Mouse (Mus musculus): Measurements from ENCODE around the gene Rsg1. TPM values are rescaled to one million over a fixed set of nuclear protein-coding genes. Genes with fewer than 3 reads are reported as not detected.

Rsg1 gene
- total RNA-seq, 2 experiments from 2014 or later, result 2.7 to 4.0 TPM

DNA sequence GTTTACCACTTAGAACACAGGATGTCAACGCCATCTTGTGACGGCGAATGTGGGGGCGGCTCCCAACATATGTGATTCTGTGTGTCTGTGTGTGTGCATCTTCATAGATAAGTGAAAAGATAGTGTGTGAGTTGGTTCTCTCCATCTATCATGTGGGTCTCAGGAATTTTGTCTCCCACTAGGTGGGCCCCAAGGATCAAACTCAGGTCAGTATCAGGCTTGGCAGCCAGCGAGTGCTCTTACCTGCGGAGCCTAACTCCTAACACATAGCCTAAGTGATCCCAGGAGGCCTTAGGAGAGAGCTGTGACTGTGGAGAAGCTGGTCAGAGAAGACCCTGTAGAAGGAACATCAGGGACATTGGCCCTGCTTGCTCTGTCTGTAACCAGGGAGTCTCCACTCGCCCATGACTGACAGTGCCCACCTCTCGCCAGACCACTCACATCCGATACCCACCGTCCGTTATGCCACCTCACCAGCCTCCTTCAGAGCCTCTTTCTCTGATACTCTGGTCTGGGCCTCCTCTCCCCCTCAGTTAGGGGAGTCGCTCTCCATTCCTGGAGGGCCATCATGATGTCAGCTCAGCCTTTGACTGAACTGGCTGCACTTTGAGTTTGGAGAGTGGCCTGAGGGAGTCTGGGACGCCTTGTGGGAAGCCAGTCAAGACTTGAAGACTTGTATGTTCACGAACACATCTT is 3.1 kb upstream of the Rsg1 start:
- DNase-seq (ENCODE audit: extremely low spot score in 1 of 2, low spot score in 1 of 2), result no peak

DNA sequence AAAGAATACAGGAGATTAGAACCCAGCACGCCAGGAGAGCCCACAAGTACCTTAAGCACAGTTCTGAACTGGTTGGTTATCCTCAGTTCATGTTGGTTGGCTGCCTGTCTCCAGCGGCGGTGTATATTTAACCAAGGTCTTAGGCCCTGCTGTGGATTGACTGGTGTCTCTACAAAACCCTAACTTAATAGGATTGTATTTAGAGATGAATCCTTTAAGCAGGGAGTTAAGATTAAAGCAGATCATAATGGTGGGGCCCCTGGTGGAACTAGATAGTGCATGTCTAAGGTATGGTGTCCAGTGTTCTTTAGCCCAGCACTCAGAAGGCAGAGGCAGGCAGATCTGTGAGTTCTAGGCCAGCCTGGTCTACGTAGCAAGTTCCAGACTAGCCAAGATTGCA is 2.1 kb upstream of the Rsg1 start:
- DNase-seq (ENCODE audit: extremely low spot score in 1 of 2, low spot score in 1 of 2), result no peak

DNA sequence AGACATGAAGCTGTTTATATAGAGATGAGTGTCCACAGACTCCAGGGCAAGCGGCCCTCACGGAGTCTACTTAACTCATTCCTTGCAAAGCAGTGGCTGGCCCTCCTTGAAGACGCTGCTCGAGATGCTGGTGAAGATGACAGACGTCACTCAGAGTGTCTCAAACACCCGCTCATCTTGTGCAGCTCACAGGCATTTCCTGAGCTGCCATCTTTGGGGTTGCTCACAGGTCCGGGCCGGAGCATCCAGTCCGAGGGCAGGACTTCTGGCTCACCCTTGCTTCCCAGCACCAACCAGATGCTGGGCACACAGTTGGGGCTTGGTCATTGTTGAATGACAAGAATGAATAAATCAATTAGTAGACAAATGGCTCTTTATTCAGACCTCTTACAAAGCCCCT is 864 bp upstream of the Rsg1 start:
- no peak for DNase-seq (ENCODE audit: extremely low spot score in 1 of 2, low spot score in 1 of 2)

DNA sequence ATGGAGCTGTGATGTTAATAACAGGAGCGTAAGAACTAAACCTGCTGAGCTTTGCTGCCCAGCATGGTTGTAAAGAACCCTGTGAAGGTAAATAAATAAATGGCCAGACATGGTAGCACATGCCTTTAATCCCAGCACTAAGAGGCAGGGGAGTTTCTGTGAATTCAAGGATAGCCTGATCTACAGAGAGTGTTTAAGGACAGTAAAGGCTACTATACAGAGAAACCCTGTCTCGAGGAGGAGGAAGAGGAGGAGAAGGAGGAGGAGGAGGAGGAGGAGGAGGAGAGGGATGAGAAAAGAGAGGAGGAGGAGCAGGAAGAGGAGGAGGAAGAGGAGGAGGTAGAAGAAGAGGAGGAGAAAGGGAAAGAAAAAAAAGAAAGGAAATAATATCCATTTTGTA is 414 bp upstream of the Rsg1 start:
- no peak for DNase-seq (ENCODE audit: extremely low spot score in 1 of 2, low spot score in 1 of 2)

DNA sequence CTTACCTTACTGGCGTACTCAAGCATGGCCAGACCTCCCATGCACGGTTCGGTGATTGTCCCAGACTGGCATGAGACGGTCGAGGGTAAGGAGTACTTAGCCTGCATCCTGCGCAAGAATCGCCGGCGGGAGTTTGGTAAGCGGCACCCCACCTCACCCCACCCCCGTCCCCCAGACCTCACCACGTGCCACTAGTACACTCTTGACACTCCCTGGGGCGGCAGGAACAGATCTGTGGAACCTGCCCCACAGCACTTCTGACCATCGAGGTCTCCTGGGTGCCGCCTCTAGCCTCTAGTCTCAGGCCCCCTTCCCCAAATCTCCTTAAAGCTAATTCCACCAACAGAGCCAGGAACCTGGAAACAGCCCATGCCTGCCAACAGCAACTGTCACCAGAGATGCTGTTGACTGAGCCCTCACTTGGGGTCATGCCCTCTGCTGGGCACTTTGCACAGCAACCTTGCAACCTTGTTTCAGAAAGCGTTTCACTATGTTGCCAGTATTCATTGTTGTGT is 638 bp downstream of the Rsg1 start:
- DNase-seq (ENCODE audit: extremely low spot score in 1 of 2, low spot score in 1 of 2), result no peak

DNA sequence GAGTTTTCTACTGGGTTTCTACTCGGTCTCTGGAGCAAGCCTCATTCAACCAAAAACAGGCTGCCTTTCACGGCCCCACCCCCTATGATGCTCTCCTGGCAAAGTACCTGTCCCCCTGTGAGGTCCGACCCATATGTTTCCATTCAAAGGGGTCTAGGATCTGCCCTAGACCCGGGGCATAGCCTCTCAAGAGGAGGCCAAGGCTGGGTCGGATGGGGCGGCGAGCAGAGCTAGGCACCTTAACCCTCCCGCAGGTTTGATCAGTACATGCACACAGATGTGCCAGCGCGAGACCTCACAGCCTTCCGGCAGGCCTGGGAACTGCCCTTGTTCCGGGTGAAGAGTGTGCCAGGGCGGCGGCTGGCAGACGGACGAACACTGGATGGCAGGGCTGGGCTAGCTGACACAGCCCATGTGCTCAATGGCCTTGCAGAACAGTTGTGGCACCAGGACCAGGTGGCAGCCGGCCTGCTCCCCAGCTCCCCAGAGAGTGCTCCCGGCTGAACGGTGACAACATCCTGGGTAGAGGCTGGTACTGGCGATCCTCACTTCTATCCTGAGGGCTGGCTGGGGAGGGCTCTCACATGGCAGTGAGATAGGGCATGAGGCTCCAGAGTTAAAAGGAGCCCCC is 5.9 kb downstream of the Rsg1 start:
- no peak for DNase-seq (ENCODE audit: extremely low spot score in 1 of 2, low spot score in 1 of 2)

DNA sequence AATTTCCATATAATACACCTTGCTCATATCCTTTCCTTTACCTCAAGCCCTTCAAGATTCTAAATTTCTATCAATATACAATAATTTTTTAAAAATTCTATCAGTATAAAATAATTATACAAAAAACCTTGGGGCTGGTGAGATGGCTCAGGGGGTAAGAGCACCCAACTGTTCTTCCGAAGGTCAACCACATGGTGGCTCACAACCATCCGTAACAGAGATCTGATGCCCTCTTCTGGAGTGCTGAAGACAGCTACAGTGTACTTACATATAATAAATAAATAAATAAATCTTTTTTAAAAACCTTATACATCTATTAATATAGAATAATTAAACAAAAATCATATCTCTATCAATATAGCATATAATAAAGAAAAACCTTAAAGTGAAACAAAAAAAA is 8.1 kb downstream of the Rsg1 start:
- no peak for DNase-seq (ENCODE audit: extremely low spot score in 1 of 2, low spot score in 1 of 2)

DNA sequence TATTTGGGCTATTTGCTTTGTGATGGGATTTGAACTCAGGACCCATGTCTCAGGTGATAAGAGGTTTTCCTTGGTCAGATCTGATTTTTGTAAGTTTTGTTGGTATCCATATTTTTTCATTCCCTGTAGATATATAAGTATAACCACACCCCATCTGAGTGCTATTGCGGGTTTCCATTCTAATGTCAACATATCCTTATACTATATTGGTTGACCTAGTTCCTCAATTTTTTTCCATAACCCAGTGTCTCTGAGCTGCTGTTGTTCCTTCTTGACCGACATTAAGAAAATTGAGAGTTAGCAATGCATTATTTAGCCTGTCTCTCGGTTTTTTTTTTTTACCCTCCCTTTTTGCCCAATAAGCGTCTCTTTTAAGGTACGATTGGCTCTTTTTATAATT is 9.0 kb downstream of the Rsg1 start:
- DNase-seq (ENCODE audit: extremely low spot score in 1 of 2, low spot score in 1 of 2), result no peak

DNA sequence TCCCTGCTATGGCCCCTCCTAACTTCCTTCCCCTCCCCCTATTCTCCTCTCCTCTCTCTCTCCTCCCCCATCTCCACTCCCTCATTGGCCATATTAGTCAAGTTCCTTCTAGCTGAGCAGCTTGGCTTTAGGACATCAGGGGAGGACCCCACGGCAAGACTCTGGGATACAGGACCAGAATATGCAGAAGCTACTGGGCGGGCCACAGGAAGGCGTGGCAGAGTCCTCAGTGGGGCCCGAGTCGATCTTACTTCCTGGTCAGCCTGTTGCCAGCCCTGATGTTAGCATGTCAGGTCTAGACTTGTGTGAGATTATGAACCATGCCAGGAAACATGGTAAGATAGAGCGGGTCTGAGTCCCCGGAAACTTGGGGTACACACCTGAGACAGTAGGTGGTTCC is 14.9 kb downstream of the Rsg1 start:
- no peak for DNase-seq (ENCODE audit: extremely low spot score in 1 of 2, low spot score in 1 of 2)

DNA sequence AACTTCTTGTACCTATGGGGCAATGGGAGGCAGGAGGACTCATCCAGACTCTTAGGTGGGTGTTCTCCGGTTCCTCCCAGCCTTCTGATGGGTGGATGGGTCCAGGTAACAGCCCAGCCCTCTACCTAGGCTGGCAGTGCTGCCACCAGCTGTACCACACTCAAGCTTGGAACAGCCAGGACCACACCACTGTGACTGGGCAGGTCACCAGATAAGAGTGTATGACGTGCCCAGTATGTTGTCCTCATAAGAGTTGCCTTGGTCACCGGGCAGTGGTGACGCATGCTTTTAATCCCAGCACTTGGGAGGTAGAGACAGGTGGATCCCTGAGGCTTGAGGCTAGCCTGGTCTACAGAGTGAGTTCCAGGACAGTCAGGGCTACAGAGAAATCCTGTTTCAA is 19.4 kb downstream of the Rsg1 start:
- no peak for DNase-seq (ENCODE audit: extremely low spot score in 1 of 2, low spot score in 1 of 2)

DNA sequence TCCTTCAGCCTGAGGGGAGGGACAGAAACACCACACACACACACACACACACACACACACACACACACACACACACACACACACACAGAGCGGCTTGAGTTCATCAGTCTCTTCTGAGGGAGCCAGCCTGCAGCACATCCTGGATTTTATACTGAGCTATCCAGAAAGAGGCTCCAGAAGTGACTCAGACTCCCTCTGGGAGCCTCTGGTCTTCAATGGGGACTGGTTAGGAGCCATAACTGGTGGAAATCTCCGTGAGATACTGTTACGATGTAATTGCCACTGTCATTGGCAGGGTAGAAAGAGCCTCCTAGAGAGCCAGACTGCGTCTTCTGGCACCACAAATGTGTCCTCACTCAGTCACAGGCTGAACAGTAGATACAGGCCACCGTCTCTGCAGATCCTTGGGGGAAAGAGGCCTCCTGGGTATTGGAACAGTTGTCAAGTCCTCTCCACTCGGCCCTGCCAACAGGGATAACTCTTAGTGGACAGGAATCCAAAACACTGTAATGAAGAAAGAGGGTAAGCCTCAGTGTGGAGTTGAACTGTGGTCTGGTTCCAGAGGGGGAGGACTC is 21.9 kb downstream of the Rsg1 start:
- DNase-seq (ENCODE audit: extremely low spot score in 1 of 2, low spot score in 1 of 2), result no peak

DNA sequence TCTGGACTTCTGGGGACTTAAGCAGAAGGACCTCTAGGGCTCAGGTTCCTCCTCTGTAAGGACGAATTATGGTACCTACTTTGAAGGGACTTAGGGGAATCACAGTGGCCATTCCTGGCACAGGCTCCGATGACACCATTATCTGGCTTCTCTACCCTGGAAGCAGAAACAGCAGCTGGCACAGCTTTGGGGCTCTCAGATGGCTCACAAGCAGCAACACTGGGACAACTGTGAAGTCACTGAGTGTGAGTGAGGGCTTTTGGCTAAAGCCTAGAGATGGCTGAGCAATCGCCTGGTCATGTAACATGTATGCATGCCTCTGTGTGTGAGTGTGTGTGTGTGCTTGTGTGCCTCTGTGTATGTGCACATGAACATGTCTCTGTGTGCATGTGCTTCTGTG is 23.1 kb downstream of the Rsg1 start:
- DNase-seq (ENCODE audit: extremely low spot score in 1 of 2, low spot score in 1 of 2), result no peak

DNA sequence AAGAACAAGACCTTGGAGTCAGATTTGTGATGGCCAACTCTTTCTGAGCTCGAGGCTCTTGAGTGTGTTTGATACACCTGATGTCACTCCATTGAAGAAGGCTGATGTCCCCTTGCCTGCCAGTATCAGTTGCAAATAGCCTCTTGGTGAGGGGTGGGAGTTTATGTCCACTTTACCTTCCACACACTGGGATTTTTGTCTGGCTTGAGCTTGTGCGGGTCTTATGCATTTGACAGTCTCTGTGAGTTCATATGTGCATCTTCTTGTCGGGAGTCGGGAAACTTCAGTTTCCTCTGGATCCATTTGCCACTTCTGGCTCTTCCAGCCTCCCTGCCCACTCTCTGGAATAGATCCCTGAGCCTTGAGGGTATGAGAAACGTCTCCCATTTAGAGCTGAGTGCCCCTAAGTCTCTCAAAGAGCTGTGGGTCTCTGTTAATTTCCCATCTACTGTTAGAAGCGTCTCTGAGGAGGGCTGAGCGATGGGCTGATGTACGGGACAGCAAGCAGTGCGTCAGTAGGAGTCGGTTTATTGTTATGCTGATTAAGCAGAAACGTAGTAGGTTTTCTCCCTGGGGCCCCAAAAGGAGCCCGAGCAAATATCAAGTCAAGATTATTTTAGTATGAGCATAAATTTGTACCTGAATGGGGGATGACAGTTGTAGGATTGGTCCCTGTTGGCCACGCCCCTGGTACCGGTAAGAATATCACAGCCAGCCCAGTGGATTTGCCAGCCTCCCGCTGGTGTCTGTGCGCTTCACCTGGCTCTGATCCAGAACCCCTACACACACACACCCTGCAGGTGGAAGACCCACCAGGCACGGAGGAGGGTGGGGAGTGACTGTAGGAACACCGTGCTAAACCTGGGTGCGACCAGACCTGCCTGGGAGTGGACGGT is 25.0 kb downstream of the Rsg1 start:
- no peak for DNase-seq (ENCODE audit: extremely low spot score in 1 of 2, low spot score in 1 of 2)

DNA sequence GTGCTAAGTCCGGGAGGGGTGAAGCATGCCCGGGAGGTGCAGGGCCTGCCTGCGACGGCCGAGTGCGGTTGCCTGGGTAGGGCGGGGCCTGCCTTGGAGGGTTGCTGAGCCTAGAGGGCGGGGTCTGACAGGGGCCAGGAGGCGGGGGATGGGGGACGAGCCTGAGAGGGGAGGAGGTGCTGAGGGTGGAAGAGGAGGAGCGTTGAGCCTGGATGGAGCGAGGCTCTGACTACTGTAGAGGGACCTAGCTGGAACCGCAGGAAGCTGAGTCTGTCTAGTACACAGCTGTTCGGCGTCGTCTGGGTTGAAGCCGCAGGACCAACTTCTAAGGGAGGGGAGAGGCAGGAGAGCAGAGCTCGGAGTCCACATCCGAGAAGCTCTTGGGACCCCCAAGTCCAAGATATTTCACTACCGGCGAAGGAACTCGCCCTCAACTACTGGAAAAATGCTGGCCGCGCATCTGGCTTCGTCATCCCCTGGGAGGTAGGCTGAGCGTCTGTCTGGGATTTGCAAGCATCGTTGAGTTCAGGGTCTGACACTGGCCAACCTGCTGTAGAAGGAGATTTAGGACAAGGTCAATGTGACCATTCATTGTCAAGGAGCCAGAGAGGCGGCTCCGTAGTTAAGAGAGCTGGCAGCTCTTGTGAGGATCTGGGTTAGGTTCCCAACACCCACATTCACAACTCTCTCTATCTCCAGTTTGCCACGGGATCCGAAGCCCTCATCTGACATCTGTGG is 25.8 kb downstream of the Rsg1 start, which contains the start of gene Arhgef19:
Gene Arhgef19, plus strand, starts transcription at position 112 of the 738 bp plus-strand sequence.
- DNase-seq (ENCODE audit: extremely low spot score in 1 of 2, low spot score in 1 of 2), result peak in 1 of 2 experiments; percentile 30

DNA sequence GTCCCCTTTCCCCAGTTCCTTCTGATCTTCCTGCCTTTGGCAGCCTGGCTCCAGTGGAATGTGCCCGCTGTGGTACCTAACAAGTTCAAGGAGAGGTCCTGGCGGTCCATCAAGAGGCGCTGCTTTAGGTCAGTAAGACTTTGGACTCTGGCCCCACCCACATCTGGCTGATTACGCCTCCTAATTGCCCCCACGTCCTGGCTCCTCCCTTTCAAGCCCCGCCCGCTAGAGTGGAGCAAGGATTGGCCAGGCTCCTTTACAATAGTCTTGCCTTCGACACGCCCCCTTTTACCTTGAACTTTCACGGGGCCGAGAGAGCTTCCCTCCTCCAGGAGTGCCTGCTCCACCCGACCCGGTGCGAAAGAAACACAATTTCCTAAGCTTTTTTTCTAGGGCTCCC is 26.9 kb downstream of the Rsg1 start:
- no peak for DNase-seq (ENCODE audit: extremely low spot score in 1 of 2, low spot score in 1 of 2)

DNA sequence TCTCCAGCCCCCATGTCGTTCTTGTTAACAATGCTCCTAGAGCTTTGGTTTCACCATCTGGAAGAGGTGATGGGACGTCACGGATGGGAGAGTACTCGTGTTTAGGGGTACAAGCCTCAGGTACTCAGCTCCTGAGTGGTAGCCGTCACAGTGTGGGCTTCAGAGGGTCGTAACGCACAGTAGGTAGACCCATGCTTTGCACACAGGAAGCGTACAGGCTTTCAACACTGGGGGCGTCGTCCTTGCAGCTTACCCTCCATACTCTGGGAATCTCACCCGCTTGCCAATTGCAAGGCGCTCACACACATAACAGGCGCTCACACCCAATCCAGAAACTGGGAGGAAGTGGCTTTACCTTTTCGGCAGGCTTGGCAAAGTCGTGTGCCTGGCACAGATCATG is 28.1 kb downstream of the Rsg1 start:
- DNase-seq (ENCODE audit: extremely low spot score in 1 of 2, low spot score in 1 of 2), result no peak

DNA sequence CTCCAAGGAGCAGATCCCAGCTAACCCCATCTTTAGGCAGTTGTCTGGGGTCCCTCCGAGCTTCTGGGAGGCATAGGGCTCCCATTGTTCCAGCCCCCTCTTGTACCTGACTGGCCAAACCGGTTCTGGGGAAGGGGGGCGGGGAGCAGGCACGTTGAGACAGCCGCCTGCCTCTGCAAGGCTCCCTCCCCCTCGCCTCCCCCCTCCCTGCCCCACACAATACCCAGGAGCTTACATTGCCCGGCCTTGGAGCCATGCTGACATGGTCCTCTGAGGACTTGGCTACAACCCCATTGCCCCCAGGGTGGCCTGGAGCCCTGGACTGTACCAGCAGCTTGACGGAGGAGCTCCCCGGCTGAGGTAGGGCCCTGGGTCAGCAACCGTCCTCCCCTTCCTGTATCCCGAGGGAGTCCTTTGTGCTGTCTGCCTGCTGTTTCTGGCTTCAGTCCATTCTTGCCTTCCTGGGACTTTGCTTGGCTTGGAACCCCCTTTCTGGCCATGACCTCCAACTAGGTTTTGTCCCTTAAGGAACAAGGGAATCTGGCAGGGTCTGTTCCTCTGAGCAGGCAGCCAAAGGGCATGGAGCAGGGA is 29.0 kb downstream of the Rsg1 start:
- no peak for DNase-seq (ENCODE audit: extremely low spot score in 1 of 2, low spot score in 1 of 2)

DNA sequence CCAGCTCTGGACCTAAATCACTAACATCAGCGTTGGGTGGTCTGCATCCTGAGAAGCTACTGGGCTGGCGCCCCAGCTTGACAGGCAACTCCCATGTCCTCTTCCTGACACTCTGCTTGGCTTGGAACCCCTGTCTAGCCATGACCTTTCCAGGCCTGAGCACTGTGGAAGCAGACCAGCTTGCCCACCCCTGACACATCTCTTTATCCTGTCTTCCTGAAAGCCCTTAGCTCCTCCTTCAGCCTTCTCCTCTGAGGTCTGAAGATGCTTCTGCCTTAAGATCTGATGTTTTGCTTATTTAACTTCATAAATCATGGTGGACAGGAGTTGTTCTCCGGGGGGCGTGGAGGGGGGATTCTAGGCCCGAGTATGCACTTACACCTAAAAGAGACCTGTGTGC is 29.9 kb downstream of the Rsg1 start:
- DNase-seq (ENCODE audit: extremely low spot score in 1 of 2, low spot score in 1 of 2), result no peak

DNA sequence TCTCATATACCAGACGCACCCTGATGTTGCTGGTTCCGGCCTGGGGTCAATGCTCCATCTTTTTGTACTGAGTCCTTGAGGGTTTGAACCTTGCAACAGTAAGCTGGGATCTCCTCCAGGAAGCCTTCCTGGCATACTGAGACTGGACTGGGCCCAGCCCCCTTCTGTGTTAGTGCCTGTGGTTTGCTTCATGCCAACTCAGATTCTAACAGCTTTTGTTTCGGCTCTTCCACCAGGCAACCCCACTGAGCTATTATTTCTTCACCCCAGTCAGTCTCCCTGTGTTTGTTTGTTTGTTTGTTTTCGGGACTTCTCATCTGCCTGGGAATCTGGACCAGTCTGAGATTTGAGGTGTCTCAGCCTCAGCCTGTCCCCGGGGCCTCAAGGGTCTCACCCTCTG is 30.6 kb downstream of the Rsg1 start:
- DNase-seq (ENCODE audit: extremely low spot score in 1 of 2, low spot score in 1 of 2), result no peak

DNA sequence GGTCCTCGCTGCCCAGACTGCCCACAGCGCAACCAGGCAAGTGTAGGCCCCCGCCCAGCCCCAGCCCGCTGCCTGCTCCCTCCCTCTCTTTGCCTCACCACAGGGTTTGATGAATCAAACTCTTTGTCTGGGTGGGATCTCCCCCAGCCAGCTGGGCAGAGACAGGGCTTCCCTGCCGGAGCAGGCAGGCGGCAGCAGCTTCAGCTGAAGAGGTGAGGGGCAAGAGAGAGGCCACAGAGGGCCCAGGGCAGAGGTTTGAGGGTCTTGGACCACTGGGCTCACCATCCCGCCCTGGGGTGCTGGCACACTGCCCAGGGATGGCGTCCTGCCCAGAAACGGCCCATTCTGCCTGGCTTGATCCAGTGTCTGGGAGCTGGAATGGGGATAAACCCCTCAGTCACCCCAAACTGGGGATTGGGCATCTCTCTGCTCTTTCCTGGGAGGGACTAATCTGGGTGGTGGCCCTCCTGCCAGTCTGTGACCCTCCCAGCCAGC is 31.2 kb downstream of the Rsg1 start:
- DNase-seq (ENCODE audit: extremely low spot score in 1 of 2, low spot score in 1 of 2), result peak; percentile 61 to 74
